Mouse (Mus musculus) erythroblast, adult 5-6 weeks (primary cell): ENCODE data around the gene Polr1d. TPM values are rescaled to one million over a fixed set of nuclear protein-coding genes. Genes with fewer than 3 reads are reported as not detected.

Source experiments
- ATAC-seq: replicated peaks from 2 replicates; pipeline ENCODE4 v1.8.0; 2016; ENCODE audit warnings: moderate number of reproducible peaks, mild to moderate bottlenecking, moderate TSS enrichment, inconsistent platforms; ENCODE audit not compliant: poor library complexity, low FRiP score, severe bottlenecking
- total RNA-seq, 2 experiments: library from RNA; stranded (forward) in 1 of 2; stranded (reverse) in 1 of 2; fragments of 150-400 nt in 1 of 2; fragments of 200-764, 138-1000 nt in 1 of 2; gene quantifications; 2 replicates each; pipeline versions ENCODE4 v1.2.3 to v1.2.4; 2015 to 2017; ENCODE audit warnings: low replicate concordance in 2 of 2

Polr1d gene
- total RNA-seq, 2 experiments from 2014 or later, result 26.9 to 27.9 TPM

DNA sequence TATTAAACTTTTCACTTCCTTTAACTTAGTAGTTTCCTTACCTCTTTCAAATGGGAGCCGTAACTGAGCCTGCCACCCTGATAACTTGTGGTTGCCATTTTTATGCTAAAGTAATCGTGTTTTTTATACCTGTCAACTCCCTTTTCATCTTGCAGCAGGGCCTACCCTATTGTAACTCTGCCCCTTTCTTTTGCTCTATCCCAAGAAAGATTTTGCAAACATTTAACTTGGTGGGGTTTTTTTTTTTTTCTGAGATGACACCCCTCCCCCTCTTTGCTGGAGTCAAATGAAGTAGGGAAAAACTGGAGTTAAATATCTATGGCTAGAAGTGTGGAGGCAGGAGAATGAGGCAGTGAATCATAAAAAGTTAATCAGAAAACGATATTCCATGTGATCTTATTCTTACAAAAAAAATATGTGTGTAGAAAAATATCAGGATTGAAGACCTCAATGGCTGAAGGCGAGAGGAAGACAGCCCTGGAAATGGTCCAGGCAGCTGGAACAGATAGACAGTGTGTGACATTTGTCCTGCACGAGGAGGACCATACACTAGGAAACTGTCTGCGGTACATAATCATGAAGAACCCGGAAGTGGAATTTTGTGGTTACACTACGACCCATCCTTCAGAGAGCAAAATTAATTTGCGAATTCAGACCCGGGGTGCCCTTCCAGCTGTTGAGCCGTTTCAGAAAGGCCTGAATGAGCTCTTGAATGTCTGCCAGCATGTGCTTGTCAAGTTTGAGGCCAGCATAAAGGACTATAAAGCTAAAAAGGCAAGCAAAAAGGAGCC is 1.5 kb downstream of the Polr1d start:
- ATAC-seq, result no peak

DNA sequence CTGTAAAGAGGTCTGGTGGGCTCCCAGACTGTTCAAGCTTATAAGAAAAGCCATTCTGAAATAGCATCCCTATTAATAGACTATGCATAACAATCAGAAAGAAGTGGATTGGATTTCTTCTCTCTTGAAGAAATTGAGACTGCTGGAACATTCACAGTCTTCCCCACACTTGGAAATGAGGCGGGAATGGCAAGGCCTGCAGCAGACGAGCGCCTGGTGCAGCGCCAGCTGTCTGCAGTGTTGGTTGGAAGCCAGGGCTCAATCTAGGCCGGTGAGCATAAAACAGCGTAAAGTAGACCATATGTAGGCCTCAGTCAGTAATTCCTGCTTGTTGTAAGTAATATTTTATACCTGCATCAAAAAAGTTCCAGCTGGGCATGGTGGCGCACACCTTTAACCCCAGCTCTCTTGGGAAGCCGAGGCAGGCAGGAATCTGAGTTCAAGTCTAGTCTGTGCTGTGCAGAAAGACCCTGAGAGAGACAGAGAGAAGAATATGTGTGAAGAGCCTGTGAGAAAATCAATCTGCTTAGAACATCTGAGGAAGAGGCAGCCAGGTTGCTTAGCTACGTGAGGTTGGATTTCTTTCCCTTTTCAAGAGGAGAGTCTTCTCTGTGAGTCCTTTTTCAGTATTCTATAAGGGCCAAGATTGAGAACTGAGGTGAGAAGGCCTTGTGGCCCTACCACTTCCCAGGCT is 8.5 kb downstream of the Polr1d start:
- ATAC-seq, result no peak

DNA sequence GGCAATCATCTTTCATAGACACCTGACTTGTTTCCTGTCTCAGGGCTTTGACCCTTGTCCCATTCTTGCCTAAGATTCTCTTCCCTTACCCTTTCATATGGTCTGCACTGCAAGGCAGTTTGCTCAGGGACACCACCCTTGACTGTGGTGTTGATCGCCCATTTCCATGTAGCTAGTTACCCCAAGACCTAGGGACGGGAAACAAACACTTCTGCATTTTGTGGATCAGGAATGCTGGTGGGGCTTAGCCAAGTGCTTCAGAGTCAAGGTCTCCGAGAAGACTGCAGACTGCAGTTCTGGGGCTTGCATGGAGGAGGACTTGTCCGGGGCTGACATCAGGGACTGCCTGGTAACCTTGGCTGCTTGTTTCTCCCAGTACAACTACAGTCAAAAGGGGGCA is 10.0 kb downstream of the Polr1d start:
- ATAC-seq, result no peak

DNA sequence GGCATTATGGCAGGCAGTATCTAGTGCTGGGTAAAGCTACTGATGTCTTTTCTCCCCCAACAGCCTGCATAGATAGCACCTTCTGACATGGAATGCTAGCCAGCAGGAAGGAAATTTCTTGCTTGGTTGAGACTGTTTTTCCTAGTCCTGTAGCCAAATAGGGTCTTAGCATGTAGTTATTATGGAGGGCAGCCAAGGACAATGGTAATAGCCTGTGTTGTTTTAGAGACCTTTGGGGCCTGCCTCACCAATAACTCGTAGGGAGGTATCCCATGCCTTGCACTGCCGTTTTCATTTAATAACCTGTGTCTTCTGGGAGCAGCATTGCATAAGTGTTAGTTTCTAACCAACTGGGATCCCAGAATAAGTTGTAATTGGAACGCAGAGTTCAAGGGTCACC is 13.0 kb downstream of the Polr1d start:
- ATAC-seq, result no peak

- no peak for ATAC-seq
These were observed 13.6 kb downstream of the Polr1d start for GRCm38 (mm10) chr5:147090256-147090963.

GRCm38 (mm10) chr5:147092448-147092847 is 15.6 kb downstream of the Polr1d start:
- ATAC-seq, result no peak

DNA sequence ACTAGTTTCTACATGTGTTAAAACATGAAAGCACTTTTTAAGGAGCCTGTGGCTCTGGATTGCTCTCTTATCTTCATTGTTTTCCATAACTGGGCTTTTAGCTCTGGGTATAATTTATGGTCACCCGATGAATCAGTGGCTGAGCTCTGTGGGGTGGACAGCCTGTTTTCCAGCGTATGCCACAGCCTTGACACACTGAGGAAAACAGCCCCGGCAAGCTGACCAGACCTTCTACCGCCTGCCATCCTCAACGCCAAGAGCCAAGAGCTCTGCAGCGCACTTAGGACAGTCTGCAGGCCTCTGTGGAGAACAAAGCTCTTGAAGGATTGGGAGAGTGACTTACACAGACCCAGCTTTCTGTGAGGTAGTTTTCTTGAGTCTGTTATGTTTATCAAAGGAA is 17.4 kb downstream of the Polr1d start:
- no peak for ATAC-seq

GRCm38 (mm10) chr5:147096586-147096985 is 19.7 kb downstream of the Polr1d start:
- ATAC-seq, result no peak

DNA sequence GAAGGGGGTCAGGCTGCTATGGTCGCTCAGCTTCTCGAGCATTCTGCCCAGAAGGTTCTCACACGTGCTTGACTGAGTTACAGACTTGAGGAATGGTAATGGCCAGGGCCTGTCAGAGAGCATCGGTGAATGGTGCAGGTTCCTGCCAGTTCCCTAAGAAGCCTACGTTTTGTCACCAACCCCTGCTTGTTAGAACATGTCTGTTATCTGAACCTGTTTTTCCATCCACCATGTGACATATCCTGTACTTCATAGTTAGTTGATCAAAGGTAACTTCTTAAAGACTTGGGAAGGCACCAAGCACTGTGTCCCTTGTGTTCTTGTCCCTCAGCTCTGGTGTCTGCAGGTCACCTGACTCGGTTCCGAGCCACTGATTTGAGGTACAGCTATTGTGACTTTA is 21.8 kb downstream of the Polr1d start:
- ATAC-seq, result 0 out of 2 replicates have a peak, but pooled peaks have one; percentile 50

- ATAC-seq, result no peak
These were observed 23.3 kb downstream of the Polr1d start for GRCm38 (mm10) chr5:147100180-147100579.

GRCm38 (mm10) chr5:147102295-147102694 is 25.4 kb downstream of the Polr1d start:
- ATAC-seq, result no peak

DNA sequence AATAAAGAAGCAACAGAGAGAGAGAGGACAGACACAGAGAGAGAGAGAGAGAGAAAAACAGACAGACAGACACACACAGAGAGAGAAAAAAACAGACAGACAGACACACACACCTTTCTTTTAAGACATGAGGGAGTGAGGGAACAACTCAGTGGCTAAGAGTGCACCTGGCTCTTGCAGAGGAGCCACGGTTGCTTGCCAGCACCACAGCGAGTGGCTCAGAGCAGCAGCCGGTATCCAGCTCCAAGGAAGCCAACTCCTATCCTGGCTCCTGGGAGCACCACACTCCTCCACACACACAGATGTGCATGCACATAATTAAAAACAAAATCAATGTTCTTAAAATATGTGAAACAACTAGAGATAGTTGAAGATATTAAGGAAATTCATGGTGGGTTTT is 30.4 kb downstream of the Polr1d start:
- no peak for ATAC-seq

GRCm38 (mm10) chr5:147108861-147109591 is 32.2 kb downstream of the Polr1d start:
- ATAC-seq, result no peak

DNA sequence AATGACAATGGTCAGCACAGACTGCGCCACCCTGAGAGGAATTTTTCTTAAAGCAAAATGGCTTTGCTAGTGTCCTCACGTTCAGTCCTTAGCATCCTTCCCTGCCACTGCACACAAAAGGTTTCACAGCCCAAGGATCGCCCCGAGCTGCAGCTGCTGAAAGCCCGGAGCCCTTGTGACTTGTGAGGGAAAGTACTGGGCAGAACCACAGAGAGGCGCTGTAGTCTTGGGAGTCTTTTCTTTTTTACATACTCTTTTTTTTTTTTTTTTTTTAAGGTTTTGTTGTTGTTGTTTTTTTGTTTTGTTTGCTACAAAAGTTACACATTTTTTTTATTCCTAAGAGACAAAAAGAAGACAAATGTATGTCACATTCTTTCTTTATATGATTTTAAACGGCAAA is 37.9 kb downstream of the Polr1d start:
- ATAC-seq, result no peak

DNA sequence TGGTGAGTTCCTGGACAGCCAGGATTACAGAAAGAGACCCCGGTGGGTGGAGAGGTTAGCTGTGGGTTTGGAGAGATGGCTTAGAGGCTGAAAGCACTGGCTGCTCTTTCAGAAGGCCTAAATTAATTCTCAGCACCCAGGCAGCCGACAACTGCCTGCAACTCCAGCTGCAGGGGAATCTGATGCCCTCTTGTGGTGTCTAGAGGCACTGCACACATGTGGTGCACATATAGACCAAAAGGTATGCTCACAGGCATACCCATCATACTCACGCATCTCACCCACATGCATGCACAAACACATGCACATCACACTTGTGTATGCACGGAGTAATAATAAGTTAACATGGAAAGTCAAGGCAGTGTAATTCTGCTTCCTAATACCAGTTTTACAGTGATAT is 38.8 kb downstream of the Polr1d start:
- no peak for ATAC-seq

DNA sequence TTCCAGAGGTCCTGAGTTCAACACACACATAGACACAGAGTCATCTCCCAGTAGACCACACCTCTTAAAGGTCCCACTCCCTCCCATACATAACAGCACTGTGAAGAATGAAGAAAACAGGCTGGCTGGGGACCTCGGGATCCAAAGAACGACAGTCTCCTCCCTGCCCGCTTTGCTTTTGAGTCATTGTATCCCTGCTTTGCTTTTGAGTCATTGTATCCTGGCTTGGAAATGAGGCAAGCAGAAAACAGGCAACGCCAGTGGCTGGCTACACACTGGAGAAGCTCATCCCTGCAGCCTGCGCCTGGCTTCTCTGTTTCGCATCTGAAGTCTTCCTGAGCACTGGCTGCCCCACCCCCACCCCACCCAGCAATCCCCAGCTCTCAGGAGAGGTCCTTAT is 40.2 kb downstream of the Polr1d start:
- ATAC-seq, result no peak

DNA sequence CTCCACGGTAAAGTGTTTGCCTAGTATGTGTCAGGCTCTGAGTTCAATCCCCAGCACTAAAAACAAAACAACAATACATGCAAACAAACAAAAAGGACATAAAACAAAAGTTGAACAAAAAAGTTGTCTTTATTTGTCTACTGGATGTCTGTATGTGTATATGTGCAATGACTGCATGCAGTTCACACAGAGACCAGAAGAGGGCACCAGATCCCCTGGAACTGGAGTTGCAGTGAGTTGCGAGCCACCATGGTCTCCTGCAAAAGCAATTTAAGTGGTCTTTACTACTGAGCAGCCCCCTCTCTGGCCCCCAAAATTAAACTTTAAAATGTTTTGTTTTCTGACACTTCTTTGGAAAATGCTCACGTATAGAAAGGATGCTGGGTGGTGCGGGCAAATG is 44.3 kb downstream of the Polr1d start:
- ATAC-seq, result no peak

DNA sequence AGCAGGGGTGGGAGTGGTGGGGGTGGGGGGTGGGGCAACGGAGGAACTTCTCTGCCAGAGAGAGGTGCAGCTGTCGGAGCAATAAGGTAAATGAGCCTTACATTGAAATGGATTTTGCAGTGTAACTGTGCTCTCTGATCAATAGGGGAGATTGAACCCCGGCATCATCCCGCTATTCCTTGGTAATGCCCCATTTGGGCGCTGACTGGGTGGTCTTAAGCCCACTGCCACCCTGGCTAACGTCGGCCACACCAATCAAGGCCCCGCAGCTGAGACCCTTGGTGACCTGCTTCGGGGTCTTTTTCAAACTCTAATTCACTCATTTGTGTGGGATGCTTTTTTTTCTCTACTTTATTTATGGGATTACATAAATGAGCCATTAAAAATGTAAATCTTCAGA is 47.9 kb downstream of the Polr1d start:
- no peak for ATAC-seq

- ATAC-seq, result no peak
These were observed 48.8 kb downstream of the Polr1d start for GRCm38 (mm10) chr5:147125542-147126185.

- ATAC-seq, result no peak
These were observed 51.0 kb downstream of the Polr1d start for GRCm38 (mm10) chr5:147127860-147128259.
